Mouse (Mus musculus) megakaryocyte, embryonic 14.5 days (primary cell): ENCODE measurements at regions not wholly inside any gene's neighbourhood (a gene's known extent, or its start where the extent isn't known, plus 50 kb on each side); places are given as distances from the start of the nearest gene placed in this dataset.

Source experiments
- FLI1 ChIP-seq: IDR thresholded peaks from 2 replicates; pipeline ENCODE4 v1.6.1; 2012; ENCODE audit warnings: low read length, inconsistent platforms, mixed read lengths
- GATA1 ChIP-seq: IDR thresholded peaks from 3 replicates; pipeline ENCODE4 v1.6.1; 2012; ENCODE audit warnings: mixed read lengths, low read length, inconsistent platforms, borderline replicate concordance

GRCm38 (mm10) chr2:113931689-113932088 is 81.7 kb downstream of the Gjd2 start:
- no peak for TF ChIP-seq GATA1
- TF ChIP-seq FLI1: no peak
